Mouse (Mus musculus) urinary bladder, postnatal 14 days (tissue): ENCODE measurements at regions not wholly inside any gene's neighbourhood (a gene's known extent, or its start where the extent isn't known, plus 50 kb on each side); places are given as distances from the start of the nearest gene placed in this dataset.
"Not testable (repeated sequence)": the region's sequence is repeated elsewhere in the genome, so short reads cannot be mapped to it uniquely, and the experiment has no call there.

ENCODE experiments used
- DNase-seq: peaks from one replicate; pipeline ENCODE4 v3.0.0; 2021; ENCODE audit warnings: low spot score

DNA sequence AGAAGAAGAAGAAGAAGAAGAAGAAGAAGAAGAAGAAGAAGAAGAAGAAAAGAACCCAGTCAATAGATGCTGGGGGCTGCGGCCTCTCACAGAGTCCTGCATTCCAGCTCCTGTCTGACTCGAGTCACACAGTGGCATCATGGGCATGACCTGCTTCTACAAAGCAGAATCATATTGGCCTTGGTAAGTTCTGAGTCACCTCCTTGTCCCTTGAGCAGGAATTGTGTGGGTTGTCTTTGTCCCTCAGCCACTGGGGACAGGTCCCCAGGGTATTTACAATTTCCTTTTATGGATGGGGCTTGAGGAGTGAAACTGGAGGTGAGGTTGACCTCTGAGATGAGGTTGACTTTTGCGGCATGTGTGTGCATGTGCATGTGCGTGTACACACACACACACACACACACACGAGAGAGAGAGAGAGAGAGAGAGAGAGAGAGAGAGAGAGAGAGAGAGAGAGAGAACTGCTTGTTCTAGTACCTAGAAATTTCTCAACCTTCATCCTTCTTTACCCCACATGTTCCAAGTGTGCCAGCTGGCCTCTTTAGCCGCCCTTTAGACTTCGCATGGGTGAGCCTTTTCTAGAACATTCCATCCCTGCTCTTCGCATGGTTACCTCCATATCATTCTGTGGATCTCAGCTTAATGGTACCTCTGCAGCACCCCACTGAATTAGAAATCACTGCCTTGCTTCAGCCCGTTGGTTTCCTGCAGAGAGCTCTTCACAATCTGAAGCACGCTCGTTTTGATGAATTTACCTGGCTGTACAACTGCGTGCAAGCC lies 283.2 kb downstream of the 4933412E24Rik start:
- no peak for DNase-seq

DNA sequence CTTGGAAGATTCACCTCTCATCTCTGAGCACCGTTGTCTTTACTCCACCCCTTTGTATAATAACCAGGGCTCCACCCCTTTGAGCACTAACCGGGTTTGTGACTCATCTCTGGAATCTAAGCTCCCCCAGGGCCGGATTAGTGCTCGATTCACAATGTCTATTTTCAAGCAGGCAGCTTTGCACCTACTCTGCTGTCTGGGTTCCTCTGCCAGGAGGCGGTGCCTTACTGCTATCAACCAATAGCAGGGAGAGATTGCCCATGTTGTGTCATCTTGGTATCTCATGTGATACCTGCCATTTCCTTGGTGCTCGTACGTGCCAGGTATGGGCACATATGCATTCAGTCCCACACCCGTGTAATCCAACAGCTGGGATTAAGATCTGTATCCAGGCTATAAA lies 285.3 kb downstream of the 4933412E24Rik start:
- no peak for DNase-seq

- no peak for DNase-seq
Measured at GRCm38 (mm10) chr15:59728817-59729560, 287.4 kb downstream of the 4933412E24Rik start.

DNA sequence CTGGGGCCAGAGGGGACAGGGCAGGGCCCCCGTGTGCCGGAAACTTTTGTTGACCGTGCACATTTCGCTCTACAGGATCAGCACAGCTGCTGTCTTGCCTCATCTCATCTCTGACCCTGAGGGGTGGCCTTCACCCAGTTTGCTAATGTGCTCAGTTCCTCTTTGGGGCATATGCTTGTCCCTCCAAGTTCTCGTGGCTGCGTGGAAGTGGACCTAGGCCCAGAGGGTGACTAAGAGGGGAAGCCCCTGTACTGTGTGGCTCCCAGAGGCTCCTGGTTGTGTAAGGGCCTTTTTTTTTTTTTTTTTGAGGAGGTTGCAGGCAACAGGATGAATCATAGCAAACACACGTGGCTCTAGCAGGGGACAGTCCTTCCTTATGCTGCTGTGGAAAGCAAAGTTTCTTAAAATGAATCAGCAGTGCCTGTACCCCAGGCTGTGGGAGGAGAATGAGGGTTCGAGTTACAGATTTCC lies 288.2 kb downstream of the 4933412E24Rik start:
- peak; percentile 52 for DNase-seq

- no peak for DNase-seq
Measured at GRCm38 (mm10) chr15:59725881-59726280, 290.5 kb downstream of the 4933412E24Rik start.

DNA sequence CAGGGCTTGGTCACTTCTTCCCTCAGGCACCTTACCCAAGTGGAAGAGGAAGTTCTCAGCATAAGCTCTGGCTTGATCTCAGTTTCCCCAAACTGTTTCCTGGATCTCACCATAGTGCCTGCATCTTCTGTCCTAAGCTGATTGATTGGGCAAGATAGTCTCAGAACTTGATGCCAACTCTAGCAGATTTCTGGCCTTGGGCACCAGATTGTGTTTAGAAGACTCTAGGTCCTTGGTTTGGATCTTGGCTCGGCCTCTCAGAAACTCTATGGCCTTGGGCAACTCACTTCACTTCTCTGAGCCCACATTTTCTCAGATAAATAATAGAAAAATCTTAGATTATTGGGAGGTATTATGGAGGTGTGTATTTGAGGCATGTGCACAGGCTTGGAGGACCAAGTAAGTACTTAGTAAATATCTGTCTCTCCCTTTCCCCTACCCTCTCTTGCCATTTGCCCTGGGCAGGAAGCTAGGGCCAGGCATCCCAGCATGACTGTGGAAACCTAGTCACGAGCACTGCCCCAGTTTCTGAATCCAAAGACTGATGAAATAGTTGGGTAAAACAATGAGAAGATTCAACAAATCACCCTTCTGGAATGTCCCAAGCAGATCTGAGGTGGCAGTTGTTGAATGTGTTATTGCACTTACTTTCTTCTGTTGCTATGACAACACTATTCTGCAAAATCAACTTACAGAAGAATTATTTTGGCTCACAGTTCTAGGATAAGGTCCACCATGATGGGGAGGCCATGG lies 293.6 kb downstream of the 4933412E24Rik start:
- DNase-seq, result no peak

GRCm38 (mm10) chr15:59721420-59721819 lies 295.0 kb downstream of the 4933412E24Rik start:
- DNase-seq, result no peak

GRCm38 (mm10) chr15:59721018-59721417 lies 295.4 kb downstream of the 4933412E24Rik start:
- DNase-seq, result no peak

DNA sequence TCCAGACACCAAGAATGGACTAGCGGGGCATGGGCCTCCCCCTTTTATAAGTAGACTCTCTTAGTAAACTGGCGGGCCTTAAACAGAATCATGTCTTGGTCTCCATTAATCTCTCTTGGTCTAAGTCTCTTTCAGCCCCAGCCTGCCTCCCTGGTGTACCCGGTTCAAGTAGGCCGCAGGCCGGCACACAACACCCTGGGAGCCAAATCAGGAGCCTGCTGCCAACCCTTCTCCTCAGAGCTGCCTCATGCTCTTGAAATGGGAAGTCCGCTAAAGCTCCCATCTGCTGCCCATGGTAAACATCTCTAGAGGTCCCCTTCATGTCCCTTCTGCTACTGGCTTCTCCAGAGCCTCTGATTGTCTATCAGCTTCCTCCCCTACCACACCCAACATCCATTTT lies 296.3 kb downstream of the 4933412E24Rik start:
- DNase-seq, result no peak

DNA sequence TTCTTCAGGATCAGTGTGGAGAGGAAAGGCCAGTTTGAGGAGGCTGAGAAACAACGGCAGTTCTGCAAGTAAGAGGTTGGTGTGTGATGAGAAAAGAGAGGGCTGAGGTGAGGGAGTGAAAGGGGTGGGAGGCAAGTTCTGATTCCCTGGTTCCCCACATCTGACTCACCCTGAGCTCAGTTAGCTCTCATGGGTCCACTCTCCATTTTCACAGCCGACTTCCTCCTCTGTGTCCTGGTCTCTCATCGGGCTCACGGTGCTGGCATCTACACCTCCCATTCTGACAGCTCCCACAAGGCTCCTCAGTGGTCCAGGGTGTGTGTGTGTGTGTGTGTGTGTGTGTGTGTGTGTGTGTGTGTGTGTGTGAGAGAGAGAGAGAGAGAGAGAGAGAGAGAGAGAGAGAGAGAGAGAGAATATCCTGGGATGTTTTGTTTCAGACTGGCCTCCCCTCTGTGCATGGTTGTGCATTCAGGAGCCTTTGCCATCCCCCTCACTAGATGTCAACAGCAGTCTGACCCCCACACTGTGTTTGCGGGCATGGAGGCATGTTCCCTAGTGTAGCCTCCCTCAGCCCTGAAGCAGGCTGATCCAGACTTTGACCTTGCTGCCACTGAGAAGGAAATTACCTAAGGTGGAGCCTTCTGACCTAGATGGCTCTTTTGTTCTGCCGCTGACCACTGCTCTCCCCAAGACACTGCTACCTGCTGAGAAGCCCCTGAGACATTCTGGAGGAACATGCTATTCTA lies 296.9 kb downstream of the 4933412E24Rik start:
- not testable (repeated sequence) for DNase-seq

DNA sequence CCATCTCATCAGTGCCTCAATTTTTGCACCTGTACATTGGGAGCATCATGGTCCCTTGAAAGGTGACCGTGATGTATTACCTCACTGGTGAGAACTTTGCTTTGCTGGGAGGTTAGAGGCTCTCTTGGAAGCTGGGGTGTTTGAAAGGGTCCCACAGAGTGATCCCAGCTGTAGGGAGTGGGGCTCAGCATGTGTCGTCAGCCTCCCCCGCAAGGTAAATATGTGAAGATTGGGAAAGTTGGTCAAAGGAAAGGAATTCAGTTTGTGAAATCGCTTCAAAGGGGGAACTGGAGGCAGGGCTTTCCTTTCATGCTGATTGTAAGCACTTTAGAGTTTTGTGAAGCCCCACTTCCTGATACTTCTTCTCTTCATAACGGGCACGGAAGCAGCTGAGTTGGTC lies 299.5 kb downstream of the 4933412E24Rik start:
- no peak for DNase-seq

DNA sequence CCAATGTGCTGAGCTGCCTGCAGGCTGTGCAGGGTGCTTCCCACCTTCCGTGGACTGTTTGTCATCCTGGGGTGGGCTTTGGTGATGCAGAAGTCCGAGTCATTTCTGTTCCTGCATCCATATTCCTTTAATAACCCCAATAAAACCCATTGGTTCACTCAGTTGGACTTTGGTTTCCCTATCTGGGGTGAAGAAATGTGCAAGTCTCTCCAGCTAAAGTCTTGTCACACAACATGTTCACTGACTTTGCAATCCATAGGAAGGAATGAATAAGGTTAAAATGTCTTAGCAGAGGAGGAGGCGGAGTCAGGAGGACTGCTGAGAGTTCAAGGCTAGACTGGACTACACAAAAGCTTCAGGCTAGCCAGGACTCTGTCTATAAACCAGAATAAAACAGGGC lies 300.5 kb downstream of the 4933412E24Rik start:
- DNase-seq, result no peak

DNA sequence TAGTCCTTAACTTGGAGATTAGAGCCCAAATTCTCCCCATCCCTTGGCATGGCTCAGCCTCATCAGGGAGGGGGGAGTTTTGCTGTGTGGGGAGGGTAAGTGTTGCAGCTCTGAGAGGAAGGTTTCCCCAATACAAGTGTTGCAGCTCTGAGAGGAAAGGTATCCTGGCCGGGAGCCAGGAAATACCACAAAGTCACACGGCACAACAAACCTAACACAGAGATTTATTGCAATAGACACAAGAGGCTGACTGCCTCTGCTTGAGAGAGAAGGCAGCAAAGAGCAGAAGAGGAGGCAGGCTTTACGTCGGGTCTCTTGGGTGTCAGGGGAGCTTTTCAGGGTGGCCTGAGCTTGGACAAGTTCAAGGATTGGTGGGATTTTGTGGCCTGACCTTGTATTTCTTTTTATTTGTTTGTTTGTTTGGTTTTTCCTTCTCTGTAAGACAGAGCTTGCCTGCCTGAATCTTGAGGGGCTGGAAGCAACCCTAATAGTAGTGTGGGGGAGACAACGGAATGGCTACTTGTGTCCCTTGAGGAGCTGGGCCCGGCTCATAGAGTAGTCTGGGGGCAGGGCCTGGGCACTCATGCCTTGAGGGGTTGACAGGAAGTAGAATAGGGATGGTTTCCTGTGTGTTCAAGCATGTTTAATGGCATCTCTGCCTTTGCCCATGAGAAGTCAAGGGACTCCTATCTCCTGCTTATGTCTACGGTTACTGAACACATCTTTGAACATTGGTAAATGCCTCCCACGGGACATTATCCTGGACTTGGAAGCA lies 302.3 kb downstream of the 4933412E24Rik start:
- DNase-seq, result no peak

DNA sequence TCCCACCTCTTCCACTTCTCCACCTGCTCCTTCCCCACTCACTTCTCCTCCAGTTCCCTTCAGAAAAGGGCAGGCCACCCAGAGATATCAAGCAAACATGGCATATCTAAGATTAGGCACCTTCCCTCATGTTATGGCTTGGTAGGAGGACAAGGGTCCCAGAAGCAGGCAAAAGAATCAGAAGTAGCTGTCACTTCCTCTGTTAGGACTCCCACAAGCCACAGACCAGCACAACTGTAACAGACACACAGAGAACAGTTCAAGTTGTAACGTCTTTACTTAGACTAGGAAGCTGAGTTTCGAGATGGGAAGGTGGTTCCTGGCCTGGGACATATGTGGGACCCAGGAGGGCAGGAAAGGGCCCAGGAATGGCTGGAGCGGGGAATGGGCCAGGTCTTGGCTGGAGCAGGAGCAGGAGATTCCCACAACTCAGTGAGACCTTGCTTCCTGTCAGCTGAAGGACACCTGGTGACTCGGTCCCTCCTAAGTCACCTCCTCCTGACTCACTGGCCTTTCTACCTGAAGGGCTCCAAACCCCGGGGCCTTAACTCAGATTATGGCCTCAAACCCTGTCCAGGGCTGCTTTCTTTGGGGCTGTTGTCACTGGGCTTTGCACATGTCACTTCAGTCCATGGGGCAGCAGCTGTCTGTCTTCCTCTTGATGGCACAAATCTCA lies 304.2 kb downstream of the 4933412E24Rik start:
- no peak for DNase-seq

DNA sequence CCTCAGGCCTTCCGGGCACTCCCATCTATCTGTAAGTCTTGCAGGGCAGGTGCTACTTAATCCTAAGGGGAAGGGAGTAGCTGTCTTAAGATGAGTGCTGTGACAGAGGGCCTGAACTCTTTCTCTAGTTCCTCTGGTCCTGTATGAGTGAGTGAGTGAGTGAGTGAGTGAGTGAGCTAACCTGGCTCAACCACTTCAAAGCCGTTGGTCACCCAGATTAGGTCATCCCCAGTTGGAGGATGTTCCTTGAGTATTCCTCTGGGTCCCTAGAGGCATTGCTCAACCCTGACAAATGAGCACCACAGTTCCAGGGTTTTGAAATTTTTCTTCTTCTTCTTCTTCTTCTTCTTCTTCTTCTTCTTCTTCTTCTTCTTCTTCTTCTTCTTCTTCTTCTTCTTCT lies 306.5 kb downstream of the 4933412E24Rik start:
- DNase-seq, result no peak

DNA sequence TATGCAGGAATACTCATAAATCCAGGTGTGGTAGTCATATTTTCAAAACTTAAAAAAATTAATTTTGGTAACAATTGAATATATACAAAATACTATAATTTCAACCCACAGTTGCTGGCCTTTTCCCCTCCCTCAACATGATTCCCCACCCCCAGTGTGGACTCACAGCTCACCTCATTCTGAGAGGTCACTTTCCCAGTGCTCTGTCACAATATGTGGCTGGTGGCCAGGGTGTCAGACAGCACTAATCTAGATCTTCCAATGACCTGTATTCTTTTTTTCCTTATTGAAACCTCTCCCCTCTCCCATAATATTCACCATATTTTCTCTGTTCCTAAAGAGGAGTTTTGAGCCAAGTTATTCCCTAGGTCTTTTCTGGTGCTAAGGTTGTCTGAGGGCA lies 308.0 kb downstream of the 4933412E24Rik start:
- DNase-seq, result no peak

DNA sequence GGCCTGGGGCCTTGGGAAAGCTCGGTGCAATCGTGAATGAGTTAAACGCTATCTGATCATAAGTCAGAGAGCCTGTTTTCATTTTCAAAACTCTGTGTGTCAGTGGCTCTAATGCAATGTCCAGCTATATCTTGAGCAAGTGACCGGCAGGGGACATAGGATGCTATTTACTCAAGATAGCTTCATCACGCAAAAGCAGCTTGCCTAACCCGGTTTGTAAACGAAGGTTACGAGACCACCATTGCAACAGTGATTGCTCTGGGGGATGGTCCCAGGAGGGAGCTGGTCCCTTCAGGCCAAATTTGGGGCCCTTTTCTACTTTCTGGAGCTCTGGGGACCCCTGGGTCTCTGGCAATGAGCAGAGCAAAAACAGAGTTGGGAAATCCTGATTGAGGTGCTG lies 309.3 kb downstream of the 4933412E24Rik start:
- DNase-seq, result no peak
